Mouse (Mus musculus) heart, adult 2 months (tissue): ENCODE measurements around the gene Rad50.

Experiments used
- CTCF ChIP-seq: fragments of 200-600 bp; IDR thresholded peaks from 2 replicates; pipeline ENCODE4 v1.8.1; 2022; ENCODE audit warnings: antibody characterized with exemption, mild to moderate bottlenecking, moderate library complexity
- EP300 ChIP-seq: fragments of 200-500 bp; IDR thresholded peaks from 2 replicates; pipeline ENCODE4 v1.6.1; 2011; ENCODE audit warnings: low read depth, low read length, control low read depth; ENCODE audit not compliant: insufficient read depth
- POLR2A ChIP-seq: fragments of 200-500 bp; IDR thresholded peaks from 2 replicates; pipeline ENCODE4 v1.6.1; 2011; ENCODE audit warnings: mild to moderate bottlenecking, low read depth, low read length, control low read depth; ENCODE audit not compliant: insufficient read depth

DNA sequence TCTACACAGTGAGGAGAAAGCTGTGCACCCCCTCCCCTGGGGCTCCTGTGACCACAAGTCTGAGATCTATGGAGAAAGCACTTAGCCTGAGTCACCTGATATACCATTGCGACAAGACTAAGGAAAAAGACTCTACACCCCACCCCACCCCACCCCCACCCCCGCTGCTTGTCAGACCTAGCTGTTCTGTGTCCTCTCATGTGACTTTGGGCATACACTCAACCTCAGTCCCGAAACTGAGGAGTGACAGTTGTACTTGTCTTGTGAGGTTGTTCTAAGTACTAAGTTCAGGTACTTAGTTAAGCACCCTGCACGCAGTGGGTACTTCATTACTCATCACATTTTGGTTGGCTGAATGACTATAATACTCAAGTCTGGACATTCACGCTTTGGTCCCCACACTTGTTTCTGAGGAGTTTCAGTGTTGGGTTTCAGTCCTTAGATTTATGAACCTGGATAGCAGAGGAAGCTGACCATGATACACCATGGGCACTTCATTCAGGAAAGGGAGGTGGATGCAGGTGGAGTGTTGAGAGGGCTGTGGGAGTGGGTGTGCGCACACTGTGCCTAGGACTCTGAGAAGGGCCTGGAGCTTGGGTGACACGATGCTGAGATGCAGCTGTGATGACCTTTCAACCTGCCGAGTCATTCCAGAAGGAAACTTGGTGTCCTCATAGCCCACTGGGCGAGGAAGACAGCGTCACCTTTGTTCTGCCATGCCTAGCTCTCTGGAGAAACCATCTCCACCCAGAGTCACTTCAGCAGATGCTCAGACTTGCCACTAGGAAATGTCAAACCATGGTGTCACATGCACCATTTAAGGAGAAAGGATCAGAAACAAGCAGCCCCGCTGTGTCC is 85.3 kb downstream of the Rad50 start:
- TF ChIP-seq CTCF (no peak), POLR2A (no peak), EP300 (no peak)
